Mouse (Mus musculus): ENCODE data around the gene Iqschfp. TPM values are rescaled to one million over a fixed set of nuclear protein-coding genes. Genes with fewer than 3 reads are reported as not detected.

The Iqschfp gene
- polyA plus RNA-seq, 1 experiment from 2014 or later, result 0.38 TPM

- no peak overlapping the region for H3K27ac ChIP-seq
- peaks cover 51% of the 10 kb centered on the region for H3K27me3 ChIP-seq (ENCODE audit: poor library complexity, severe bottlenecking)
- no peak for DNase-seq (ENCODE audit: extremely low spot score, low spot score)
- no peaks in the 10 kb centered on the region for H3K36me3 ChIP-seq (replicated peaks)
- H3K4me3 ChIP-seq, result no peak overlapping the region
- 94% methylated on average over 6 of the region's 6 CpGs for WGBS
- no peaks in the 10 kb centered on the region for H3K9me3 ChIP-seq
- H3K4me1 ChIP-seq, result peaks cover 21% of the 10 kb centered on the region
These were observed 70.1 kb downstream of the Iqschfp start for GRCm38 (mm10) chr3:67961934-67962639.

GRCm38 (mm10) chr3:67974340-67974998 lies 82.4 kb downstream of the Iqschfp start:
- H3K4me1 ChIP-seq, result peaks cover 7% of the 10 kb centered on the region; the same call in 1 of the 2 replicates
- 91% methylated on average over 2 of the region's 2 CpGs for WGBS
- no peaks in the 10 kb centered on the region for H3K27me3 ChIP-seq (ENCODE audit: poor library complexity, severe bottlenecking)
- H3K36me3 ChIP-seq (replicated peaks), result no peaks in the 10 kb centered on the region
- no peak overlapping the region for H3K4me3 ChIP-seq
- H3K9me3 ChIP-seq, result peaks cover 8% of the 10 kb centered on the region; the same call in 1 of the 2 replicates
- H3K27ac ChIP-seq, result no peak overlapping the region
- no peak for DNase-seq (ENCODE audit: extremely low spot score, low spot score)

- H3K27ac ChIP-seq, result no peak overlapping the region
- H3K27me3 ChIP-seq (ENCODE audit: poor library complexity, severe bottlenecking), result no peaks in the 10 kb centered on the region
- H3K4me3 ChIP-seq, result no peak overlapping the region
- WGBS, result 89% methylated on average over 1 of the region's 1 CpGs
- DNase-seq (ENCODE audit: extremely low spot score, low spot score), result no peak
- H3K4me1 ChIP-seq, result peaks cover 8% of the 10 kb centered on the region
- H3K36me3 ChIP-seq (replicated peaks), result no peaks in the 10 kb centered on the region
- no peaks in the 10 kb centered on the region for H3K9me3 ChIP-seq
These were observed 88.0 kb downstream of the Iqschfp start for GRCm38 (mm10) chr3:67980006-67980405.

- no peak for DNase-seq (ENCODE audit: extremely low spot score, low spot score)
- Histone ChIP-seq H3K27ac (no peak overlapping the region), H3K36me3 (replicated peaks) (no peaks in the 10 kb centered on the region), H3K4me1 (peaks cover 4% of the 10 kb centered on the region; the same call in 1 of the 2 replicates), H3K4me3 (no peak overlapping the region), H3K27me3 (ENCODE audit: poor library complexity, severe bottlenecking) (no peaks in the 10 kb centered on the region), H3K9me3 (no peaks in the 10 kb centered on the region)
- WGBS, result 57% methylated on average over 12 of the region's 12 CpGs
These were observed 91.3 kb downstream of the Iqschfp start for GRCm38 (mm10) chr3:67983329-67983728.

- no peak overlapping the region for H3K27ac ChIP-seq
- H3K4me1 ChIP-seq, result no peaks in the 10 kb centered on the region
- no peaks in the 10 kb centered on the region for H3K36me3 ChIP-seq (replicated peaks)
- WGBS, result 91% methylated on average over 4 of the region's 4 CpGs
- no peak for DNase-seq (ENCODE audit: extremely low spot score, low spot score)
- H3K9me3 ChIP-seq, result no peaks in the 10 kb centered on the region
- H3K27me3 ChIP-seq (ENCODE audit: poor library complexity, severe bottlenecking), result no peaks in the 10 kb centered on the region
- no peak overlapping the region for H3K4me3 ChIP-seq
These were observed 110.4 kb downstream of the Iqschfp start for GRCm38 (mm10) chr3:68002415-68002814.

GRCm38 (mm10) chr3:68012342-68012741 lies 120.3 kb downstream of the Iqschfp start:
- H3K4me3 ChIP-seq, result no peak overlapping the region
- no peaks in the 10 kb centered on the region for H3K9me3 ChIP-seq
- H3K36me3 ChIP-seq (replicated peaks), result no peaks in the 10 kb centered on the region
- peaks cover 10% of the 10 kb centered on the region; the same call in 1 of the 2 replicates for H3K4me1 ChIP-seq
- H3K27me3 ChIP-seq (ENCODE audit: poor library complexity, severe bottlenecking), result no peaks in the 10 kb centered on the region
- DNase-seq (ENCODE audit: extremely low spot score, low spot score), result no peak
- no peak overlapping the region for H3K27ac ChIP-seq

GRCm38 (mm10) chr3:68015786-68016185 lies 123.8 kb downstream of the Iqschfp start:
- no peak for DNase-seq (ENCODE audit: extremely low spot score, low spot score)
- no peaks in the 10 kb centered on the region for H3K36me3 ChIP-seq (replicated peaks)
- WGBS, result 47% methylated on average over 1 of the region's 1 CpGs
- H3K9me3 ChIP-seq, result no peaks in the 10 kb centered on the region
- H3K4me1 ChIP-seq, result peaks cover 18% of the 10 kb centered on the region
- no peak overlapping the region for H3K4me3 ChIP-seq
- no peak overlapping the region for H3K27ac ChIP-seq
- H3K27me3 ChIP-seq (ENCODE audit: poor library complexity, severe bottlenecking), result no peaks in the 10 kb centered on the region

GRCm38 (mm10) chr3:68019401-68019800 lies 127.4 kb downstream of the Iqschfp start:
- Histone ChIP-seq H3K36me3 (replicated peaks) (no peaks in the 10 kb centered on the region), H3K4me1 (peaks cover 21% of the 10 kb centered on the region), H3K27me3 (ENCODE audit: poor library complexity, severe bottlenecking) (no peaks in the 10 kb centered on the region), H3K27ac (no peak overlapping the region), H3K9me3 (no peaks in the 10 kb centered on the region), H3K4me3 (no peak overlapping the region)
- DNase-seq (ENCODE audit: extremely low spot score, low spot score), result no peak
- 43% methylated on average over 4 of the region's 4 CpGs for WGBS

- Histone ChIP-seq H3K36me3 (replicated peaks) (no peaks in the 10 kb centered on the region), H3K27ac (no peak overlapping the region), H3K4me1 (no peaks in the 10 kb centered on the region), H3K27me3 (ENCODE audit: poor library complexity, severe bottlenecking) (no peaks in the 10 kb centered on the region), H3K4me3 (no peak overlapping the region), H3K9me3 (no peaks in the 10 kb centered on the region)
- WGBS, result 82% methylated on average over 3 of the region's 3 CpGs
- DNase-seq (ENCODE audit: extremely low spot score, low spot score), result no peak
These were observed 144.1 kb downstream of the Iqschfp start for GRCm38 (mm10) chr3:68036097-68036496.

GRCm38 (mm10) chr3:68042951-68043350 lies 150.9 kb downstream of the Iqschfp start:
- 98% methylated on average over 2 of the region's 2 CpGs for WGBS
- no peak for DNase-seq (ENCODE audit: extremely low spot score, low spot score)
- Histone ChIP-seq H3K27ac (no peak overlapping the region), H3K36me3 (replicated peaks) (no peaks in the 10 kb centered on the region), H3K4me1 (0 out of 2 replicates have a peak, but pooled peaks cover 4% of the 10 kb centered on the region), H3K9me3 (no peaks in the 10 kb centered on the region), H3K4me3 (no peak overlapping the region), H3K27me3 (ENCODE audit: poor library complexity, severe bottlenecking) (0 out of 2 replicates have a peak, but pooled peaks cover 6% of the 10 kb centered on the region)

GRCm38 (mm10) chr3:68045475-68046416 lies 153.7 kb downstream of the Iqschfp start:
- Histone ChIP-seq H3K4me3 (no peak overlapping the region), H3K27ac (no peak overlapping the region), H3K27me3 (ENCODE audit: poor library complexity, severe bottlenecking) (0 out of 2 replicates have a peak, but pooled peaks cover 6% of the 10 kb centered on the region), H3K36me3 (replicated peaks) (no peaks in the 10 kb centered on the region), H3K9me3 (no peaks in the 10 kb centered on the region), H3K4me1 (peaks cover 20% of the 10 kb centered on the region; the same call in 1 of the 2 replicates)
- DNase-seq (ENCODE audit: extremely low spot score, low spot score), result peak; percentile 41
- WGBS, result 55% methylated on average over 9 of the region's 9 CpGs

GRCm38 (mm10) chr3:68053538-68053937 lies 161.5 kb downstream of the Iqschfp start:
- Histone ChIP-seq H3K4me1 (peaks cover 10% of the 10 kb centered on the region; the same call in 1 of the 2 replicates), H3K9me3 (no peaks in the 10 kb centered on the region), H3K4me3 (no peak overlapping the region), H3K36me3 (replicated peaks) (no peaks in the 10 kb centered on the region), H3K27me3 (ENCODE audit: poor library complexity, severe bottlenecking) (peaks cover 9% of the 10 kb centered on the region), H3K27ac (no peak overlapping the region)
- DNase-seq (ENCODE audit: extremely low spot score, low spot score), result no peak
- WGBS, result 45% methylated on average over 2 of the region's 2 CpGs

Measured in forebrain, embryonic 10.5 days (tissue).